Mouse (Mus musculus) brown adipose tissue, adult 24 weeks (tissue): ENCODE results near the gene Map4k4. TPM values are rescaled to one million over a fixed set of nuclear protein-coding genes. Genes with fewer than 3 reads are reported as not detected.

Source experiments
- H3K27ac ChIP-seq: fragments of 200-500 bp; replicated peaks from 2 replicates; pipeline ENCODE4 v1.5.1; 2012; ENCODE audit warnings: low read depth, mild to moderate bottlenecking, low read length
- H3K4me1 ChIP-seq: fragments of 200-500 bp; 2 replicates; pipeline ENCODE4 v1.6.1; 2012; ENCODE audit warnings: low read length, mixed read lengths; ENCODE audit not compliant: control insufficient read depth, insufficient read depth, insufficient read length
- H3K4me3 ChIP-seq: fragments of 200-500 bp; 2 replicates; pipeline ENCODE4 v1.5.1; 2012; ENCODE audit warnings: low read depth, mild to moderate bottlenecking, low read length, moderate library complexity; ENCODE audit not compliant: insufficient read depth
- polyA plus RNA-seq: library from polyadenylated mRNA; stranded (reverse); fragments of >200 nt; gene quantifications from 2 replicates; pipeline ENCODE4 v1.2.4, GENCODE M21; 2012; ENCODE audit not compliant: missing spikeins, insufficient read depth, insufficient read length

Map4k4 gene
- polyA plus RNA-seq, 1 experiment = 54.7 TPM

DNA sequence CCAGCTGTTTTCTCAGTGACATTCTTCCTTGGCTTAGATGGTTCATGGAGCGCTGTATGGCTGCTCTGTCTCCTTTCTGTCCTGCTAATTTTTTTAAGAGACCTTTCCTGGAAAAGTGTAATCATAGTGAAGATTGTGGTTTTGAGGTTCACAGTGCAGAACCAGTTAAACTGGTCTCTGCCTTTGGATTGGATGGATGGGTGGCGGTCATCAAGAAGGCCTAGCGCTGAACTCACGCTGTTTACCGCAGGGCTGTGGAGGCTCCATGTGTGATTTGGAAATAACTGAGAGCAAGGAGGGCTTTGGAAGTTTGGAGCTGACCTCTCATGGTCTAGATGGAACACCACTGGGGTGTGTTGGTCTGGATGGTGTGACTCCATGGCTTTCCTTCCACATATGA lies 56.0 kb downstream of the Map4k4 start:
- Histone ChIP-seq H3K27ac (no peak overlapping the region), H3K4me1 (peaks cover 42% of the 10 kb centered on the region), H3K4me3 (no peak overlapping the region)

GRCm38 (mm10) chr1:39957981-39958380 lies 57.3 kb downstream of the Map4k4 start:
- peaks cover 37% of the 10 kb centered on the region; the same call in 1 of the 2 replicates for H3K4me1 ChIP-seq
- H3K27ac ChIP-seq = no peak overlapping the region
- no peak overlapping the region for H3K4me3 ChIP-seq

DNA sequence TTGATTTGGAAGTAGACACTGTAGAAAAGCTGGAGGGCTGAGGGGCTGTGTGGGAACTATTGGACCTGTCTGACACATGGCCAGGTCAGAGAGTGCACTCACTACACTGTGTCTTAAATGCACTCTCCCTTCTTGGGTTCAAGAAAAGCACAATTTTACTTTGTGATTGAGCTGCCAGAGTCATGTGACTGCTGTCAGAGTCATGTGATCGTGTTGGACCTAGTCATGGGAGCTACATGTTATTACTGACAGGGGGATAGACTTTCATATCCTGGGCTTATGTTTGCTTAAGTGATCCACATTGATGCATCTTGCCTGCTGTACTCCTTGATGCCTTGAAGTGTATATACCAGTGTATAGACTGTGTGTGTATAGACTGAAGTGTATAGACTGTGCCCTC lies 59.9 kb downstream of the Map4k4 start:
- Histone ChIP-seq H3K27ac (no peak overlapping the region), H3K4me1 (peaks cover 35% of the 10 kb centered on the region)

GRCm38 (mm10) chr1:39961113-39961512 lies 60.4 kb downstream of the Map4k4 start:
- Histone ChIP-seq H3K4me1 (peaks cover 35% of the 10 kb centered on the region), H3K27ac (no peak overlapping the region), H3K4me3 (no peak overlapping the region)

More for the DNA sequence above, 59.9 kb downstream of the Map4k4 start:
- no peak overlapping the region for H3K4me3 ChIP-seq

DNA sequence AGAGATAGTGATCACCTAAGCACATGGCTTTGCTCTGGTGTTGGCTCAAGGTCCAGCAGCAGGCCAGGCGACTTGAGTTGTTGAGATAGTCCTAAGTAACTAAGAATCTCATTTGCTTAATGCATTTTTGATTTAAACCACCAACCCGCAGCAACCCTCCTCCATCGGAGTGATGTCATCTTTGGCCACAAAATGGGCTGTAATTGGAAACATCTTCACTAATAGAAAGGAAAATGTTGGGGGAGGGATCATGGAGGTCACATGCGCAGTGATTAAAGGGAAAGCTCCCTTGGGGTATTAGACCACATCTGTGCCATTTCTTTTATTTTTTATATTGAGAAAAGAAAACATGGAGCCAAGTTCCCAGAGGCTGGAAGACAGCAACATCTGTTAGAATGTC lies 61.6 kb downstream of the Map4k4 start:
- no peak overlapping the region for H3K4me3 ChIP-seq
- H3K4me1 ChIP-seq = peaks cover 30% of the 10 kb centered on the region
- H3K27ac ChIP-seq = no peak overlapping the region

GRCm38 (mm10) chr1:39962840-39963239 lies 62.1 kb downstream of the Map4k4 start:
- H3K4me3 ChIP-seq = no peak overlapping the region
- no peak overlapping the region for H3K27ac ChIP-seq
- peaks cover 31% of the 10 kb centered on the region for H3K4me1 ChIP-seq

- no peak overlapping the region for H3K27ac ChIP-seq
- no peak overlapping the region for H3K4me3 ChIP-seq
- H3K4me1 ChIP-seq = peaks cover 32% of the 10 kb centered on the region
Measured at GRCm38 (mm10) chr1:39963821-39964220, 63.1 kb downstream of the Map4k4 start.

DNA sequence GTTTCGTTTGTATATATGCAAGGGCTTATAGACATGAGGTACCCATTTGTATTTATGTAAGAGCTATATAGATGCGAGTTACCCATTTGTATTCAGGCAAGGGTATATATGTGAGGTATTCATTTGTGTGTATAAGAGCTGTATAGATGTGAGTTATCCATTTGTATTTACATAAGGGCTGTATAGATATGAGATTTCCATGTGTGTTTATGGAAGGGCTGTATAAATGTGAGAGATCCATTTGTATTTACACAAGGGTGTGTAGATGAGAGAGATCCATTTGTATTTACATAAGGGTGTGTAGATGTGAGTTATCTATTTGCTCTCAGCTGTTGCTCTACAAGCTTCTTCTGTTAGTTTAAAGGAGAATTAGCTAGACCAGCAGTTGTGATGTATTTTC lies 63.7 kb downstream of the Map4k4 start:
- Histone ChIP-seq H3K27ac (no peak overlapping the region), H3K4me1 (peaks cover 31% of the 10 kb centered on the region), H3K4me3 (no peak overlapping the region)

- Histone ChIP-seq H3K27ac (no peak overlapping the region), H3K4me3 (no peak overlapping the region), H3K4me1 (peaks cover 24% of the 10 kb centered on the region)
Measured at GRCm38 (mm10) chr1:39965461-39965860, 64.7 kb downstream of the Map4k4 start.

- H3K27ac ChIP-seq = 0 out of 2 replicates have a peak overlapping the region, but pooled peaks have one; percentile 27
- H3K4me1 ChIP-seq = peaks cover 17% of the 10 kb centered on the region
- H3K4me3 ChIP-seq = no peak overlapping the region
Measured at GRCm38 (mm10) chr1:39968999-39969398, 68.3 kb downstream of the Map4k4 start.

DNA sequence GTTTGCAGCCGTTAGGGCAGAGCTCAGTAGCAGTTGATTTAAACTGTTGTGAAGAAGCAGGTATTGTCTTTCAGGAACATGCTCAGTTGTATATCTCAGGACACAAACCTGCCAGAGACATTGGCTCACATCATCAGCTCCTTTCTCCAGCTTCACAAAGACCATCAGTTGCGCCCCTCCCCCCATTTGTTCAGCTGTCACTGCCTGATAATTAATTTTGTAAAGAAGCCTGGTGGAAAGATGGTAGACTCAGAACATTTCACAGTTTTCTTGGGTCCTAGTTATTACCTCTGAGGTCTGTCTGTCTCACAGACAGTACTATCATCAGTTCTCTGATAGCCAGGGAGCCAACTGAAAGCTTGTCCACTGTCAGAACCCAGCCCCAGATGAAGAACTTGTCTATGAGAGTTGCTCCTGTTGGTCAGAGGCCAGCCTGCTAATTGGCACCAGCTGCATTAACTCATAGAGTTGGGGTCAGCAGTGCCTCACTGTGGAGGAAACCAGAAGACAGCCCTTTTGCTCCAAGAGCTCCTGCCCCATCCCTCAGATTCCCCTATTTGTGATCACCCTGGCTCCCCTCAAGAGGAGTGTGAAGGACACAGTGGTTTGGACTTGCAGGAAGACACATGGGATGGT lies 69.2 kb downstream of the Map4k4 start:
- Histone ChIP-seq H3K4me1 (peaks cover 17% of the 10 kb centered on the region), H3K4me3 (no peak overlapping the region), H3K27ac (no peak overlapping the region)

DNA sequence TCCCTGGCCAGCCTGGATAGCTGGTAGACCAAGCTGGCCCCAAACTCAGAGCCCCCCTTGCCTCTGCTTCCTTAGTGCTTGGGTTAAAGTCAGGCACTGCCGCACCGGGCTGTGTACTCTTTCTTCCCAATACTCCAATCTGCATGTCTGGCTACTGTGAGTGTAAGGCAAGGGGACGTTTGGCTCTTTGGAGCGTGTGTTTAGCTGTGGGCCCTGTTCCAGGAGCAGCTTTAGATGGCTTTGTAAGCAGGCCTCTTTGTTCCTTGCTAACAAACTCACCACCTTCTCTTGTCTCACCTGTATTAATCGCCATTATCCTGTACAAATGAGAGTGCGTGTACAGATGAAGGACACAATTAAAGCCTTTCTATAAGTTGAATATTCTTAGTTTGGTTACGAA lies 71.7 kb downstream of the Map4k4 start:
- Histone ChIP-seq H3K27ac (no peak overlapping the region), H3K4me1 (peaks cover 14% of the 10 kb centered on the region), H3K4me3 (no peak overlapping the region)

GRCm38 (mm10) chr1:39973911-39974310 lies 73.2 kb downstream of the Map4k4 start:
- H3K4me1 ChIP-seq = peaks cover 5% of the 10 kb centered on the region; the same call in 1 of the 2 replicates
- no peak overlapping the region for H3K4me3 ChIP-seq

GRCm38 (mm10) chr1:39975005-39975404 lies 74.3 kb downstream of the Map4k4 start:
- H3K4me3 ChIP-seq = no peak overlapping the region
- peaks cover 2% of the 10 kb centered on the region; the same call in 1 of the 2 replicates for H3K4me1 ChIP-seq
- no peak overlapping the region for H3K27ac ChIP-seq

More at GRCm38 (mm10) chr1:39973911-39974310, 73.2 kb downstream of the Map4k4 start:
- no peak overlapping the region for H3K27ac ChIP-seq

GRCm38 (mm10) chr1:39976107-39976506 lies 75.4 kb downstream of the Map4k4 start:
- Histone ChIP-seq H3K27ac (no peak overlapping the region), H3K4me3 (no peak overlapping the region), H3K4me1 (no peaks in the 10 kb centered on the region)
